Mouse (Mus musculus) bone marrow, adult 2 months (tissue): Measurements from ENCODE around the gene Ffar4.

ENCODE experiments used
- CTCF ChIP-seq: fragments of 200-500 bp; IDR thresholded peaks from 2 replicates; pipeline ENCODE4 v1.5.1; 2011; ENCODE audit warnings: low read length, control low read depth; ENCODE audit not compliant: control insufficient read depth, insufficient read depth
- POLR2A ChIP-seq: fragments of 200-500 bp; IDR thresholded peaks from 2 replicates; pipeline ENCODE4 v1.6.1; 2011; ENCODE audit warnings: low read depth, mild to moderate bottlenecking, control low read depth, low read length, borderline replicate concordance; ENCODE audit not compliant: control insufficient read depth

DNA sequence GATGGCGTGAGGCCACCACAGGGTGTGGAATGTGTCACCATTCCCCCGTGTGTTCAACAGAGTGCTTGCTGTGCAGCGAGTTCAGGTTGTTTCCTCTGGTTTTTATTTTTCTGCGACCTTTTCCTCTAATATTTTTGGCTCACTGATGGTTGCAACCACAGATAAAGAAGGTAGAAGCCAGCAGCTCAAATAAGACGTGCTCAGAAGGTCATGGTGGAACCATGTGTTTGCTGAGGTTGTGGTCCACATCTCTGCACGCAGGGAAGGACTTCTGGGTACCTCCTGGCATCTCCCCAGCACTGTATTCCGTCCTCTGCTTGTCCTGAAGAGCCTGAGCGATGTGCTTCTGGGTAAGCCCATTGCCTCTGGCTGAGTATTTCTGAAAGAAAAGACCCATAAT, 29.8 kb downstream of the Ffar4 start:
- TF ChIP-seq CTCF (no peak), POLR2A (no peak)
